Mouse (Mus musculus) gonadal fat pad, adult 2 months (tissue): ENCODE results near the gene 2310007B03Rik. TPM values are rescaled to one million over a fixed set of nuclear protein-coding genes. Genes with fewer than 3 reads are reported as not detected.

Experiments
- DNase-seq: peaks from one replicate; pipeline ENCODE4 v3.0.0-alpha.2; 2012; ENCODE audit warnings: low read depth
- polyA plus RNA-seq: library from polyadenylated mRNA; depleted of rRNA; stranded (reverse); fragments of >200 nt; gene quantifications from 2 replicates; pipeline ENCODE4 v1.2.3, GENCODE M21; 2012

2310007B03Rik gene
- polyA plus RNA-seq, 1 experiment, result 1.6 TPM

DNA sequence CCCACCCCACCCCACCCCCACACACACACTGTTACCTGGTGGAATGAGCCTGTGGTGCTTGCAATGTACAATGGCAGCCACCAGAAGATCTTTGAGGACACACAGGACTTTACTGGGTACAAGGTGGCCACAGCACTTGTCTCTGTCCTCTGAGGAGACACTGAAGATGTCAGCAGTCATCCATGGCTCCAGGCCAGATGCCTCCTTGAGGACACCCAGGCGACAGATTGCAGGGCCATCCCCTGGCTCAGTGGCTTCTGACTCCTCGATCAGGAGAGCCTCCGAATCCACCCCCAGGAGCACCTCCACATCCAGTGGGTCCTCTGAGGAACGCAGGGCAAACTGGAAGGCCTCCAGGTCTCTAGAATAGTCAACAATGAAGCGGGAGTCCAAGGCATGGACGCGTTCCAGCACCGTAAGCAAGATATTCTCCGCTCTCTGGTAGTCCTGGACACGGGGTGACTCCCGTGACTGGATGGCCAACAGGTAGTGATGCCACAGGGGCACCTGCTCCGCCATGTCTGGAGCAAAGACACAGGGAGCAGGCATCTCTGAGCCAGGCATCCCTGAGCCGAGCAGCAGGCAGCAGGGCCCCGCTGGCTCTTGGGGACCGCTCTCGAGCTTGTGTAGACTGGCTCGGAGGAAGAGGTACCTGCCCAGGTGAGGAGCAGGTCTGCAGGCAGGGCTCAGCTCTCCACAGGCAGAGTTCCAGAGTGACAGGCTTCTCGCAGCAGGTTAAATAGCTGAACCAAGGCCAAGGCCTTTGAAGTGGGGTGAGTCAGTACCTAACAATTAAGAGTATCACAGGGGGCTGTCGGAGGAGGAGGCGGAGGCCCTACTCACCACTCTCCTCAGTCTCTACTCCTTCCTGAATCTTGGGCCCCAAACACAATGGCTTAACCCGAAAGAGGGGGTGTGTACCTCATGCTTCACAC lies 915 bp downstream of the 2310007B03Rik start:
- DNase-seq, result no peak

DNA sequence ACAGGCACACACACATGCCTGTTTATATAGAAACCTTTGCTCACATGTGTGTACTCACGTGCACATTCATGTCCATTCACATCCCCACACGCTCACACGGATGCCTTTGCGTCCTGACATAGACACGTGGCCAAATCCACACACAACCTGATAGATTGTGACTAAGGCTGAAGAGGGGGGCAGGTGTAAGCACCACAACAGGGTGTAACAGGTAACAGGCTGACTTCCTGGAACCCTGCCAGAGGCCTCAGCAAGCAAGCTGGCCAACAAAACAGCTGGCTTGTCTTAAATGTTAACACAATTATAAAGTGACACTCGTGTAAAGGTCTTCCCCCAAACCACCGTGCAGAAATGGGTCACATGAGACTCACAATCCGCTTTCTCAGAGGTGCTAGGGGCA lies 1.8 kb downstream of the 2310007B03Rik start:
- DNase-seq, result no peak

DNA sequence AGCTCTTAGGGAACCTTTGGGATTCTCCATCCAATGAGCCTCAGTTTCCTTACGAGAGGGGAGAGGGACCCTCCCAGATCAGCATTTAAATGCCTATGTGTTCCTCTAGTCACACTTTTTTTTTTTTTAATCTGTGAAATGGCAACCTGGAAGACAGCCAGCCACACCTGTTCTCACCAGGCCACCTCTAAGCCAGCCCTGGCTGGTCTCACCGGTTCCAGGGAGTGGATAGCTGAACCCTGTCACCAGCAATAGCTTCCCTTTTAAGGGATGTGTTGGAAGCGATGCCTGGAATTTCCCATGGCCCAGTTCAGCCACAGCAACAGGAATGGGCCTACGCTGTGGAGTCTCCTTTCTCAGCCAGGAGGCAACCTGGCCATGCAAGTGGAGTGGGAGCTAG lies 3.2 kb downstream of the 2310007B03Rik start:
- no peak for DNase-seq

DNA sequence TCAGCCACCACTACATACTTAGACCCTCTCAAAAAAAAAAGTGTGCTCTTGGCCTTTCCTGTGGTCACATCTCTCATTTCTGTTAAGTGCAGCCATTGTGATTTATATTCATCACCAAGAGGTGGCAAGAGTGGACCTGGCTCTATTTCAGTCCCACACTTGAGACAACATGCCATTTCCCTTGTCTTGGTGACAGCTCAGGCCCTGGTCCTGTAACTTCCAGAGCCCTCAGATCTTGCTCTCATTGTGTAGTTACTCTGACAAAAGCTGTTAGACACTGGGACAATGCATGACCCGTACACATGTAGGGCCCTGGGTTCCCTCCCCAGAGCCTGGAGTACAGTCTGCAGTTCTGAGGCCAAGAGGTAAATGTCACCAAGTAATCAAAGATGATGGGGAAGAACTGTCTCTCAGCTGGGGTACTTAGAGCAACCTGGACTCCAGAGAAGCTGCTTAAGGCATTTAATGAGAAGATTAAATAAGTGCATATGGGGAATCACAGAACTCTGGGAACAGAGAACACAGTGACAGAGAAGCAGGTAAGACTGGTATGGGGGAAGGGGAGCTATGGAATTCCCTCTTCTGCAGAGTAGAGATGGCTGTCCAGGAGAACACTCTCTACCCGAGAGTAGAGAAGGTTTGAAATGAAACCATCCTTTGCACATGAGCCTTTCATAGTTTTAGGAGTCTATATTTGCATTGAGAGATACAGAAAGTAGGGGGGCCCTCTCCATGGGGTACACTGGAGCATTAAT lies 9.7 kb downstream of the 2310007B03Rik start:
- DNase-seq, result no peak

DNA sequence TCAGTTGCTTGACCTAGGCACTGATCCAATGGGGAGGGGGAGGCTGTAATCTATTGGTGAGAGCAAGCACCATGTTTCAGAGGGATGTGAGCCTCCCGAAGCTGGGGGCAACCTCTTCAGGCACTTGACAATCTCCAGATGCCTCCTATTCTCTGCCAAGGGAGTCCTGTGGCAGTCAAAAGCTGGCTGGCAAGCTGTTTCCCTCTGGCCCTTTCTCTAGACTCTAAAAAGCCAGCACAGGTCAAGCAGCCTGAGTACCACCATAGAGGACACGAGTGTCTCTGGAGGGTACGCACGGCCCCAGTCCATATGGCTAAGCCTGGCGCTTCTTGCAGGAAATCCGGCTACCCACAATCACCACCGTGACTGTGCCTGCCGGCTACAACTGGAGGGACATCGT lies 16.6 kb downstream of the 2310007B03Rik start:
- DNase-seq, result no peak

DNA sequence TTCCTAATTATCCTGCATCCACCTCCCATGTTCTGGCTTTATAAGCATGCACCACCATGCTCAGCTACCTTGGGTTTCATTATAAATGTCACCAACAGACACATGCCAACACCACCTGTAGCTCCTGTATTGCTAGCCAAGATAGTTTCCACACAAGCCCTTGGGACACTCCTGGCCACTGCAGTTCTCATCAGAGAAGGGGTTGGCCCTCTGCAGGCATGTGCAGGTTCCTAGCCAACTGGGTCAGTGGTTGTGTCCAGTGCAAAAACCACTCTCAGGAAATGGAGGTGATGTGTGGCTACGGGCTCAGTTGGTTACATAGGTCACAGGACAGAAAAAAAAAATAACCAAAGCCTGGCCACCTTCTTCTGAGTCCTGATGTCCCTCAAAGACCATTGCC lies 17.9 kb downstream of the 2310007B03Rik start:
- no peak for DNase-seq

DNA sequence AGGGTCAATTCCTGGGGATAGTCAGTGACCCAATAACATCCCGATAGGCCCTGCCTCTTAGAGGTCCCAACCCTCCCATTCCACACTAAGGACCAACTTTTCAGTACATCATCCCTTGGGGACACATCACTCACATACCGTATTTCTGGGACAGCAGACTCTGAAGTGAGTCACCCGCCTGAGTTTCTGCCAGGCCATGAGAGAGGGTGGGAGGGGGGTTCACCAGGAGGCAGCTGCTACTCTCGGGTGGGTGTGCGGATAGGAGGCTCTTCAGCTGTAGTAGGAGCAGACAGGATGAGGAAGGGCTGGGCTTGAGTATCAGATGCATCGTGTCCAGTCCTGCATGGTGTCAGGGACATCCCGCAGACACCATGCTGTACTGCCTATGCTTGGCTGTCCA lies 21.0 kb downstream of the 2310007B03Rik start:
- no peak for DNase-seq

DNA sequence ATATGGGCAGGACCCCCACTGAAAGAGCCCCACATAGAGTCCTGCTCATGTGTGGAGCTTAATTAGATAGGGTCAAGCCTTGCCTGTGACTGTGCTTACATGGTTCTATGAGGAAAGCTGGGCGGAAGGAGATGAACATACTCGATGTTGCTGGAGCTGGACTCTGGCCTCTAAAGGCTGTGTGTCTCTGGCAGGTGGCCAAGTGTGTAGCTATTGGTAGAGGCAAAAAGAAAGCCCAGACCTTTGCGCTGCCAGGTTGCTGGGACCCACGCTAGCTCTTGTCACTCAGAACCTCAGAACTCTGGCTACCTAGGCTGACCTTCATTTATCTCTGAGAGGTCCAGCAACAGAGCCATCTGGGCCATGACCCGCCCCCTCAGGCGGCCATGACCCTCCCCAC lies 22.2 kb downstream of the 2310007B03Rik start:
- DNase-seq, result no peak

DNA sequence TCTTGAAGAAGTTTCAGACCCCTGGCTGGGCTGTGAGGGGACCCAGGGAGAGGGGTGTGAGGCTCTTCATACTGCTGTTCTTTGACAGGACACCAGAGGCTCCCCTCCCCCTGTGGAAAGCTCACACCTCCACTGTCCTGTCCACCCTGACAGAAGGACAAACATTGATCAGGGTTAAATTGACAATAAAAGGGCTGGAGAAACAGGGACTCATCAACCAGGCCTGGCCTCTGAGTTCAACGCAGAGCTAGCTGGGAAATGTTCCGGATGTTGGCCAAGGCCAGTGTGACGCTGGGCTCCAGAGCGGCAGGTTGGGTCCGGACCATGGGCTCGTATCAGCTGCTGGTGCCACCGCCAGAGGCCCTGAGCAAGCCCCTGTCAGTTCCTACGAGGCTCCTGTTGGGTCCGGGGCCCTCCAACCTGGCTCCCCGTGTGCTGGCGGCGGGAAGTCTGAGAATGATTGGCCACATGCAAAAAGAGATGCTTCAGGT lies 25.7 kb downstream of the 2310007B03Rik start, which contains the start of gene Agxt:
Agxt (plus strand) TSS at position 205 of the 491 bp plus-strand sequence.
- no peak for DNase-seq

DNA sequence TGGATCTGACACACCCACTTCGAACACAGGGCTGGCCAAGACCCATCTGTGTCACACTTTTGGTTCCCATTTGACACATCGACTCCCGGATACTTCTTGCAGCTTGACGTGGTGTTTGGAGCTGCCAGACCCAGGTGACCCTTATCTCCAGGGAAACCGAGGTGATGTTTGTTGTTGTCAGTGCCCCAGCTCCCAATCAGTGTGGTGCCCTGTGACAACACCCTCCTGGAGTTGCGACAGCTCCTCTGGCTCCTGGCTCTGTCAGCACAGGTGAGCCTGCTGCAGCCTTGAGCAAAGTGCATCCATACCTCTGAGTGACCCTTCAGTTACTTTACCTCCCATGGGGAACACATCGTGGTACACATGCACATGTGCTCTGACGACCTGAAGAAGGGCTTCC lies 28.1 kb downstream of the 2310007B03Rik start:
- DNase-seq, result no peak

DNA sequence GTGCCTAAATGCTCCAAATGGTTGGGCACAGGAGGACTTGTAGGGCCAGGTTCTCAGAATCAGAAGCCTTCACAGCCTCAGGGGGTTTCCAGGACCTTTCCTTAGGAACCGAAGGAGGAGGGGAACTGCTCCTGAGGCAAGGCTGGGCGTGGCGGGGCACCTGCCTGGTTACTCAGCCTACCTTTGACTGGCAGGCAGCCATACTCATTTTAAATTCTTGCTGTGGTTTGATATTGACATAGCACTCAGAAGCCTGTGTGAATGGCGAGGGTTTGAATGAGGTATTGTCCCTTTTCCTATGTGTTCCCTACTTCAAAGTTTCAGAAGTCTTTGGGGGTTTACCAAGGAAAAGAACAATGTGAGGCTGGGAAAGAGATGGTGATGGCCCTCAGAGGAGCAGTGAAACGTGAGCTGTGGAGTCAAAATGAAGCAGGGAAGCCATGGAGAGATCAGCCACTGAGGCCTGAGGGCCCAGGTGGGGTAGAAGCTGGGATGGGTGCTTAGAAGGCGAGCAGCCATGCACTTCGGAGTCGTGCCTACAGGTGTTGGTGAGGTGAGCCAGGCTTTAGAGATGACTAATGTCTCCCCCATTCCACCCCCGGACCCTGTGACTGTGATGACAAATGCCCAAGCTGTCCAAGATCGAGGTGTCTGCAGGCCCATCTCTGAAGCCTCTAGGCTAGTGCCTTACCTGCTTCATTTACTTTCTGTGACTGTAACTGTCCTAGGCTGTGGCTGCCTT lies 30.3 kb downstream of the 2310007B03Rik start:
- no peak for DNase-seq

DNA sequence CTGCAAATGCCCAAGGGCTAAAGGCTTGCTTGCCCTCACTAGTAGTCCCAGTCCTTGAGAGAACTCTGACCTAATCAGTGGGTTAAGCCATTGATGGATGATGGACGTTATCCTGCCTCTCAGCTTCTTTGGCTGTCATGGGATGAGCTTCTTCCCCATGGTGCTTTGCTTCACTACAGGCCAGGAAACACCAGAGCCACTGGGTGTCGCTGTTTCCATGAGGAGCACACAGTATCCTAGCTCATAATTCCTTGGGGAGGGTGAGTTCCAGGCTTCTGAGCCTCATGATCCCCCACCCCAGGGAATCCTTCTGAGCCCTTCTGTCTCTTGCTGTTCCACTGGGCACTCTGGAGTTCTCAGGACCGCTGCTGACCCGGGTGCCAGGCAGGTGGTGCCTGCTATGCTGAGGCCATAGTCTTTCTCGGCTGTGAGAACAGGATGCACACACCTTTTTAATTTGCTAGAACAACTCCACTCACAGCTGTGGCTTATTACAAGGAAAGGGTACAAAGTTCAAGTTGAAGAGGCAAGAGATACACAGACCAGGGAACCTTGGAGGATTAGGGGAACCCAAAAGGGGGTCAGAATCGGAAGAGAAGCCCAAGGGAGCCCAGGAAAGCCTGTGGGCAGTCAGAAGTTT lies 31.9 kb downstream of the 2310007B03Rik start:
- no peak for DNase-seq

DNA sequence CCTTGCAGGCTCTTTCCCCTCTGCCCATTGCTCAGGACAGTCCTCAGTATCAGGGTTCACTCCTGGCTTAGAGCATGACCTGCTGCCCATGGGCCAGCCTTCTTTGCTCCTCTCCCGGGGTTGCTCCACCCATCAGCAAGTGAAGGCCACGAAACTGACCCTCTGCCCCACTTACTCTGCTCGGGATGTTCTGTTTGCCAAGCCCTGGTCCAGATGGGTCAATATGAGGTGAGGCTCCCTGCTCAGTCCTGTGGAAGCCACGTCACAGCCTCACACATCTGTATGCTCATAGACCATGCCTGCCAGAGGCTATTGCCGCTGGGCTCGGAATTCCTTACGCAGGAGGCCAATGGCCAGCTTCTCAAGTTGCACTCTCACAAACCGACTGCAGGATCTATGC lies 32.5 kb downstream of the 2310007B03Rik start:
- DNase-seq, result no peak

DNA sequence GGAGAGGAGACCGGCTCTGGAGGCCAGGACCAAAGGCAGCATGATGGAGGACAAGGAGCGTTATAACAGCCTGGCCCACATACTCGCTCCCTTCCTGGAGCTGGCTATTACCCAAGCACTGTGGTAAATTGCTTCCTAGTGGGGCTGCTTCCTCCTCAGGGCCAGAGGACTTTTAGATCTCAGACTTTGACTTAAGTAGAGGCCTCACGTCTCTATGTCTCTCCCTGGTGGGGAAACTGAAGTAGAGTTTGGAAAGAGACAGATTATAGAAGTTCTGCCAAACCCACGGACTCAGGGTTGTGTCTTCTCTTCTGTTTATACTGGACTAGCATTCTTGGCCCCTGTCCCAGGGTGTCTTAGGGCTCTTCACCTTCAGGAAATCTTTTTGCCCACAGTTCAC lies 35.5 kb downstream of the 2310007B03Rik start:
- no peak for DNase-seq

DNA sequence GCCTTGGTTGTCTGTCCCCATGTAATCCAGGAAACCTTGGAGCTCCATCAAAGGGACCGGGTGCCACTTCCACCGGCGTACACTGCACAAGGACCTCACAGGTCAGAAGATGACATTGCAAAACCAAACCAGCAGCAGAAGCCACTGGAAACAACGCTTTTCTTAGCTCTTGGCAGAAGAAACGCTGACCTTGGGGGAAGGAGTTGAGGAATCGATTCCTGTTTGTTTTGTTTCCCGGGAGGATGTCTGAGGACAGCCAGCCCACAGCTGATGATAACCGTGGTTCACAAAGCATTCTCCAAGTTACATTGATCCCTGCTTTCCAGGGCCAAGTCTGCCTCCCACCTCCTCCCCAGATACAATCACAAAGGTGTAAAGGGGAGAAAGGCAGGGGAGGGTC lies 36.7 kb downstream of the 2310007B03Rik start:
- DNase-seq, result no peak

DNA sequence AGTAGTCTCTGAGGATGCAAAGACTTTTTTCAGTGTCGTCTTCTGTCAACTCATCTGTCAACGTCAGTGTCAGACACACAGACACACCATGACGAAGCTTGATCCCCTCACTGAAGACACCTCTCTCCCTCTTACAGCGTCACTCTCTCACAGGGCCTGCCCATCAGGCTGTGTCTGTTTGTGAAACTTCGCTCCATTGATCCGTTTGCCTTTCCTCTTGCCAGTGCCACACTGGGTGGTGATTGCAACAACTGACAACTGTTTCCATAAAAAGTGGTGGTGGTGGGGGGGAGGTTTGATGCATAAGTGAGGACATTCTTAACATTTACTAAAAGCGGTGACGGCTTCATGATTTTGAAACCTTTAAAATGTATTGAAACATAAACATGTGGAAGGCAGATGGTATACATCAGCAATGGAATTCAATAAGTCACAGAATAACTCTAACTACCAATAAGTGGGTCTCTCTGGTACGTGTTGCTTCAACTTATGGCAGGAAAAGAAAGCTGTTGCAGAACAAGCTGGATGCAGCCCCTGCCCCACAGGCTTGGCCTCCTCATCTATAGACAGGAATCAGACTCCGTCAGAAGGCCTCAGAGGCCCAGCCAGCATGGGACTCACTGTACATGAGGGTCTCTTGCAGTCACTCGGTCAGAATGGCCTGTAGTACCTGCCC lies 37.4 kb downstream of the 2310007B03Rik start:
- DNase-seq, result no peak

DNA sequence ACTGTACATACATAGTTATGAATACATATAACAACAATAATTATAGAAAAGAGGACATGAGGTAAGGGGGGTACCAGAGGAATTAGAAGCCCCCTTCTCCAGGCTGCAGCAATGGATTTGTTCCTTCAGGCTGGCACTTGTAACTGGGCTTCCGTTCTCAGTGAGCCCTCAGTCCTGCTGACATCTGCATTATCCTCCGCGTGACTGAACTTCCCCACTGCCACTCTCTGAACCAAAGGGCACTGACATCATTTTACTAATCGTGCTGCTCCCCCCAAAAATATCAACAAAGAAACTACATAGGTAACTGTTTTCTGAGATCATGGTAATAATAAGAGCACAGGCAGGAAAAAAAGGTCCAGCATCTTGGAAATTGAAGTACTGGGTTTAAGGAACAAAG lies 41.9 kb downstream of the 2310007B03Rik start:
- no peak for DNase-seq

DNA sequence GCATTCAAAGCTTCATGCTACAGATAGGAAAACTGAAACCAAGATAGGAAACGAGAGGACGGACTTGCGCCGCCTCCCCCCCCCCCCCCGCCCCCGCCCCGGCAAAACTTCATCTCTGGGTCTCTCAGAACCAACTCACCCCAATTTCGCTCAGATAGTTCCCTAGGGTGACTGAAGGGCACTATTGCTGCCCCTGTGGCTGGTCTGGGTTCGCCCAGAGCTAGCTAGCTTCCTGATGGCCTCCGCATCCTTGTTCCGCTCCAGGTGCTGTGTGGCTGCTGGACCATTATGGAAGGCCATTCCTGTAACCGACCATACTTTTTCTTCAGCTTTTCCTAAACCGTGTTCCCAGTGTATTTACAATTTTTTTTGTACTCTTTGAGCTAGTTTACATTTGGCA lies 45.3 kb downstream of the 2310007B03Rik start:
- no peak for DNase-seq

DNA sequence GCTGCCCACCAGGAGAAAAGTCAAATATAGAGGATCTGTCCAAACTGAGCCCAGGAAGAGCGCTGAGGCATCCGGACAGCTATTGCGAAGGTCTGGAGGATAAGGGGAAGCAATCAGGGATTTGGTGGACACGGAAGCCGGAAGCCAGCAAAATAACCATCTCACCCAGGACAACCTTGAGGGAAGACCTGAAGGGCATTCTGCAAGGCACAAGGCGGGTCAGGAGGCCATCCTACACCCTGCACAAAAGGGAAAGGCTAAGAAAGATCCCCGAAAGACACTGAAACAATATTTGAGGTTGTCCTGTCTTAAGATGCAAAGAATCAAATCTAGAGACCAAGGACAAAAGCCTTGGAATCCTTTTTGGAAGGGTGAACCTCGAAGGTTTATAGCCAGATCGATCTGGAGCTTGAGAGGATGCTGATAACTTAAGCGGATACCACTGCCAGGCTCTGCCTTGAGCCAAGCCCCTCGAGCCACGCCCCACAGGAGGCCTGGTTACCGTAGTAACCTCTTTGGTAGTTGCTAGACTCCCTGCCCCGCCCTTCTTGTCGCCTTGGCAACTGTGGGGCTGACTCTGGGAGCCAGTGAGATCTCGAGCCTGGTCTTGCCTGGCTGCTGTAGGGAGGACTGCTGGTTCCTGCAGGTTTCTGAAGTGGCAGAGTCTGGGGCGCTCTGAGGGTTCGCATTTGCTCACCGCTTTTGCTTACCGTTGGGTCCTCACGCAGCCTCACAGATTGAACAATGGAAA lies 45.9 kb downstream of the 2310007B03Rik start:
- DNase-seq, result no peak

DNA sequence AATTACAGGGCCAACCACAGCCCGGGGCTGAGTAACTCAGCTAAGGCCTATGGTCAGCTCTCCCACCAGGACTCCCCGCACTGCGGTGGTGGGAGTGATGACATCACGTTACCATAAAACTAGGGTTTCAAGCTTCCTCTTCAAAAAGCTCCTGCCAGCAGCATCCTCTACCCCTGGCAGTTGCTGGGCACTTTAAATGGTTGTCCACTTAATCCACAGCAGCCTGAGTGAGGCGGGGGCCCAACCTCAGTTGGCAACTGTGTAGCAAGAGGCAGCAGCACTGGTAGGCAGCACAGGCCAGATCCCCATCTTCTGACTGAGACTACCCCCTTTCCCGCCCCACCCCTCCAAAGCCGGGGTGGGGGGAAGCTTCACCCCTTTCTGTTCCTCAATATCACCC lies 58.0 kb downstream of the 2310007B03Rik start:
- no peak for DNase-seq
